ENCODE assay signal across 8 mouse cellular contexts in genomic region chr16:87494955-87495655, GRCm38 (mm10). TPM values are rescaled to one million over a fixed set of nuclear protein-coding genes. Genes with fewer than 3 reads are reported as not detected.
A peak's percentile ranks its signal among the peaks of the same experiment; 100 is the strongest.
DNase-seq lines count a peak whose midpoint lies in the region; ATAC-seq and TF ChIP-seq lines count a peak whose summit lies in the region.

No protein-coding gene starts in this region.

- peak overlapping the region; percentile 99 for H3K4me3 ChIP-seq in G1E (ENCODE audit: low read depth, low read length)
- peak overlapping the region; percentile 96 for H3K4me3 ChIP-seq in embryonic facial prominence, embryonic 12.5 days
- peak overlapping the region; percentile 98 for H3K4me3 ChIP-seq in hindbrain, postnatal 0 days (ENCODE audit: low read length)
- H3K4me3 ChIP-seq in midbrain, embryonic 13.5 days (replicated peaks), result peak overlapping the region; percentile 83

- no peaks in the 10 kb centered on the region for H3K27me3 ChIP-seq in G1E (ENCODE audit: insufficient read depth, low read length)
- no peaks in the 10 kb centered on the region for H3K27me3 ChIP-seq in embryonic facial prominence, embryonic 12.5 days
- no peaks in the 10 kb centered on the region for H3K27me3 ChIP-seq in hindbrain, postnatal 0 days (ENCODE audit: insufficient read depth, low read length)
- H3K27me3 ChIP-seq in midbrain, embryonic 13.5 days, result no peaks in the 10 kb centered on the region

- H3K9ac ChIP-seq in embryonic facial prominence, embryonic 12.5 days, result peak overlapping the region; percentile 96
- peak overlapping the region; percentile 98 for H3K9ac ChIP-seq in hindbrain, postnatal 0 days (replicated peaks; ENCODE audit: low read length)
- peak overlapping the region; percentile 93 for H3K9ac ChIP-seq in midbrain, embryonic 13.5 days (replicated peaks)

- peak overlapping the region; percentile 79 for H3K4me2 ChIP-seq in embryonic facial prominence, embryonic 12.5 days (replicated peaks)
- peak overlapping the region; percentile 64 for H3K4me2 ChIP-seq in hindbrain, postnatal 0 days (ENCODE audit: low read depth, low read length)
- peak overlapping the region; percentile 84 for H3K4me2 ChIP-seq in midbrain, embryonic 13.5 days (replicated peaks)

- DNase-seq in kidney, adult 9 months, result peak; percentile 31
- no peak for DNase-seq in kidney, postnatal 10 days
- peak; percentile 9 for DNase-seq in G1E (ENCODE audit: low spot score)
- DNase-seq in hindbrain, postnatal 0 days (ENCODE audit: low spot score), result no peak
- no peak for DNase-seq in retina, postnatal 1 day
- no peak for DNase-seq in cerebellum, postnatal 36 days

- no peaks in the 10 kb centered on the region for H3K9me3 ChIP-seq in G1E (replicated peaks)
- H3K9me3 ChIP-seq in embryonic facial prominence, embryonic 12.5 days, result no peaks in the 10 kb centered on the region
- no peaks in the 10 kb centered on the region for H3K9me3 ChIP-seq in hindbrain, postnatal 0 days (ENCODE audit: low read length)
- no peaks in the 10 kb centered on the region for H3K9me3 ChIP-seq in midbrain, embryonic 13.5 days

- TF ChIP-seq CTCF in G1E (IDR thresholded peaks at IDR 0.05; ENCODE audit: low read depth, low read length), result no peak
- TF ChIP-seq CTCF in hindbrain, postnatal 0 days (IDR thresholded peaks at IDR 0.05; ENCODE audit: low read depth), result no peak

- peak overlapping the region; percentile 84 for H3K27ac ChIP-seq in embryonic facial prominence, embryonic 12.5 days
- H3K27ac ChIP-seq in hindbrain, postnatal 0 days, result peak overlapping the region; percentile 93
- peak overlapping the region; percentile 82 for H3K27ac ChIP-seq in midbrain, embryonic 13.5 days

- peaks cover 27% of the 10 kb centered on the region for H3K4me1 ChIP-seq in G1E (ENCODE audit: insufficient read depth, low read depth, low read length)
- H3K4me1 ChIP-seq in embryonic facial prominence, embryonic 12.5 days, result peaks cover 10% of the 10 kb centered on the region; the same call in 1 of the 2 replicates
- peaks cover 11% of the 10 kb centered on the region for H3K4me1 ChIP-seq in hindbrain, postnatal 0 days (ENCODE audit: insufficient read depth, low read length)
- H3K4me1 ChIP-seq in midbrain, embryonic 13.5 days (replicated peaks), result peaks cover 19% of the 10 kb centered on the region

- ATAC-seq in G1E (ENCODE audit: extremely low read depth, insufficient number of reproducible peaks, low FRiP score, poor library complexity, severe bottlenecking), result no peak
- peak; percentile 31 for ATAC-seq in embryonic facial prominence, embryonic 12.5 days (ENCODE audit: insufficient number of reproducible peaks, insufficient read depth, low FRiP score, low TSS enrichment)
- no peak; the same call in none of the 2 replicates for ATAC-seq in hindbrain, postnatal 0 days
- ATAC-seq in midbrain, embryonic 13.5 days, result peak; percentile 75

- 1% methylated on average over 39 of the region's 39 CpGs for WGBS in embryonic facial prominence, embryonic 12.5 days
- under 1% methylated on average over 39 of the region's 39 CpGs for WGBS in hindbrain, postnatal 0 days
- under 1% methylated on average over 39 of the region's 39 CpGs for WGBS in midbrain, embryonic 13.5 days

- peaks cover 41% of the 10 kb centered on the region for H3K36me3 ChIP-seq in G1E (replicated peaks)
- peaks cover 40% of the 10 kb centered on the region for H3K36me3 ChIP-seq in embryonic facial prominence, embryonic 12.5 days
- peaks cover 26% of the 10 kb centered on the region for H3K36me3 ChIP-seq in hindbrain, postnatal 0 days (ENCODE audit: insufficient read depth, low read length)
- H3K36me3 ChIP-seq in midbrain, embryonic 13.5 days, result peaks cover 41% of the 10 kb centered on the region

RNA-seq across cellular contexts. Expression of gene Cct8, which starts 0.6 kb away (rescaled TPM):
- total RNA-seq in G1E (2014; fragmentation: Nextera tagmentation), result 275 and 322 TPM in 2 replicates
- 616 and 806 TPM in 2 replicates for total RNA-seq in G1E (2017)
- 112 and 127 TPM in 2 replicates for polyA plus RNA-seq in G1E (2012)
- polyA plus RNA-seq in embryonic facial prominence, embryonic 12.5 days (2016; fragmentation: Nextera tagmentation; extraction: Ambion mirVana), result 489 and 511 TPM in 2 replicates
- total RNA-seq in hindbrain, postnatal 0 days (2014; rRNA removed), result 91.4 and 136 TPM in 2 replicates
- 343 and 349 TPM in 2 replicates for polyA plus RNA-seq in hindbrain, postnatal 0 days (2015; fragmentation: Nextera tagmentation; extraction: Ambion mirVana)
- polyA plus RNA-seq in midbrain, embryonic 13.5 days (2015; fragmentation: Nextera tagmentation; extraction: Ambion mirVana), result 496 and 514 TPM in 2 replicates

RNA-seq across cellular contexts. Expression of gene Usp16, which starts 40.6 kb away (rescaled TPM):
- total RNA-seq in G1E (2014; fragmentation: Nextera tagmentation), result 85.6 and 86.5 TPM in 2 replicates
- 59.0 and 76.1 TPM in 2 replicates for total RNA-seq in G1E (2017)
- 14.2 and 15.5 TPM in 2 replicates for polyA plus RNA-seq in G1E (2012)
- 40.1 and 44.9 TPM in 2 replicates for polyA plus RNA-seq in embryonic facial prominence, embryonic 12.5 days (2016; fragmentation: Nextera tagmentation; extraction: Ambion mirVana)
- 15.6 and 32.2 TPM in 2 replicates for total RNA-seq in hindbrain, postnatal 0 days (2014; rRNA removed)
- polyA plus RNA-seq in hindbrain, postnatal 0 days (2015; fragmentation: Nextera tagmentation; extraction: Ambion mirVana), result 42.9 and 43.3 TPM in 2 replicates
- 46.9 and 49.0 TPM in 2 replicates for polyA plus RNA-seq in midbrain, embryonic 13.5 days (2015; fragmentation: Nextera tagmentation; extraction: Ambion mirVana)

RNA-seq across cellular contexts. Expression of gene Rwdd2b, which starts 54.7 kb away (rescaled TPM):
- total RNA-seq in G1E (2014; fragmentation: Nextera tagmentation), result 2.6 and 3.0 TPM in 2 replicates
- 9.9 and 12.3 TPM in 2 replicates for total RNA-seq in G1E (2017)
- 1.3 and 1.8 TPM in 2 replicates for polyA plus RNA-seq in G1E (2012)
- polyA plus RNA-seq in embryonic facial prominence, embryonic 12.5 days (2016; fragmentation: Nextera tagmentation; extraction: Ambion mirVana), result 12.1 TPM in 2 replicates
- total RNA-seq in hindbrain, postnatal 0 days (2014; rRNA removed), result 3.8 and 9.4 TPM in 2 replicates
- polyA plus RNA-seq in hindbrain, postnatal 0 days (2015; fragmentation: Nextera tagmentation; extraction: Ambion mirVana), result 15.9 and 16.8 TPM in 2 replicates
- 13.4 and 13.8 TPM in 2 replicates for polyA plus RNA-seq in midbrain, embryonic 13.5 days (2015; fragmentation: Nextera tagmentation; extraction: Ambion mirVana)

RNA-seq across cellular contexts. Expression of gene Map3k7cl, which starts 58.0 kb away (rescaled TPM):
- total RNA-seq in G1E (2014; fragmentation: Nextera tagmentation) (not detected in 2 replicates), G1E (2017) (0.16 TPM in 1 of 2 replicates, not detected in the other)
- not detected in 2 replicates for polyA plus RNA-seq in G1E (2012)
- not detected in 2 replicates for polyA plus RNA-seq in embryonic facial prominence, embryonic 12.5 days (2016; fragmentation: Nextera tagmentation; extraction: Ambion mirVana)
- total RNA-seq in hindbrain, postnatal 0 days (2014; rRNA removed), result 0.26 TPM in 1 of 2 replicates, not detected in the other
- 0.14 and 0.18 TPM in 2 replicates for polyA plus RNA-seq in hindbrain, postnatal 0 days (2015; fragmentation: Nextera tagmentation; extraction: Ambion mirVana)
- not detected in 2 replicates for polyA plus RNA-seq in midbrain, embryonic 13.5 days (2015; fragmentation: Nextera tagmentation; extraction: Ambion mirVana)

Comparison
In these comparisons a context has a peak if more than half of its experiments do, and no peak if none do; other contexts are left out.
1. DNase-seq: peak in kidney, adult 9 months (single experiment) and G1E (single experiment); none in kidney, postnatal 10 days (single experiment), hindbrain, postnatal 0 days (single experiment), retina, postnatal 1 day (single experiment) and cerebellum, postnatal 36 days (0 of 2).
2. ATAC-seq: peak in embryonic facial prominence, embryonic 12.5 days (single experiment) and midbrain, embryonic 13.5 days (single experiment); none in G1E (single experiment) and hindbrain, postnatal 0 days (single experiment).
3. Peak in every context shown above with its lines, with median percentiles within 50 percentile points of each other: H3K4me3 ChIP-seq, H3K27ac ChIP-seq, H3K4me2 ChIP-seq and H3K9ac ChIP-seq.